Mouse (Mus musculus): Measurements from ENCODE around the gene Ptges2.

DNA sequence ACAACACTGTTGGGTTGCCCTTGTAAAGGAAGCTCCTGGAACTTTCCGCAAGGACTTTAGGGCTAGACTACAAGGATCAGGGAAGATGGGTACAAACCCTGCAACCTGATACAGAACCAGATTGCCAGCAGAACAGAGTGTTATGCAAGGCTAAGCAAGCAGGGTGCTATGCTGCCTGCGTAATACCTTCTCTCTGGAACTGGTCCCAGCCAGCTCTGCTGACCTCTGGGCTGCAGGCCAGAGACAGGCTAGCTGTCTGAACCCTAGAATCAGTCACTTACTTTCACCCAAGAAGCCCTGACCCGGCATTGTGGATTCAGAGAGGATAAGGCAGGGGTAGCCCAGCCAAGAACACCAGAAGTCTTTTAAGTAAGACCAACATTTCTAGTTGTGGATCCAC is 23.7 kb downstream of the Ptges2 start:
- no peak for TF ChIP-seq CTCF (IDR thresholded peaks at IDR 0.05)
- TF ChIP-seq EP300 (IDR thresholded peaks at IDR 0.05), result no peak; the same call in 1 of the 2 replicates

Measured in lung, postnatal 0 days (tissue).